Mouse (Mus musculus): ENCODE measurements at regions not wholly inside any gene's neighbourhood (a gene's known extent, or its start where the extent isn't known, plus 50 kb on each side); places are given as distances from the start of the nearest gene placed in this dataset.

DNA sequence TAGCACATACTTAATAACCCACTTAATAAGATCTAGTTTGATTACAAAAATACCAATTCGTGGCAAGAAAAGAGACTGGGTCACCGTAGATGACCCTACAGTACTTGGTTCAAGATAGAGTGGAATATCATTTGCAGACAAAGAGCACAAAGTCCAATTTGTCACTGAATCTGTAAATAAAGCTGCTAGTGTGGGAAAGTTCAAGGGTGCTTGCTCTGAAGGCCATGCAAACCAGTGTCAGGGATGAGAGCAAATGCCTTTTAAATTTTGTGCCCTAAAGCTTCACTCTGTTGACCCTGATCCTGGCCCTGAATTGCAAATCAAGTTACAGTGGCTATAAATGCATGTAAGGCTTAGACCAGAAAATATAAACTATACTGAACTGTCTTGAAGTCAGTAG lies 113.1 kb downstream of the Cd55b start:
- TF ChIP-seq CTCF (IDR thresholded peaks at IDR 0.05; ENCODE audit: low read depth, low read length) (no peak), POLR2A (IDR thresholded peaks at IDR 0.05; ENCODE audit: extremely low read depth, insufficient read depth, low read length) (no peak)

Measured in liver, adult 2 months (tissue).